Mouse (Mus musculus) myocyte (in vitro differentiated cells): Measurements from ENCODE around the gene Golt1a.

ENCODE experiments used
- CEBPB ChIP-seq: IDR thresholded peaks from 2 replicates; pipeline ENCODE4 v1.6.1; 2011; ENCODE audit warnings: mild to moderate bottlenecking, moderate library complexity; ENCODE audit not compliant: poor library complexity, insufficient read depth, severe bottlenecking
- E2F4 ChIP-seq: IDR thresholded peaks from one replicate; pipeline ENCODE4 v1.6.1; 2011; ENCODE audit warnings: mild to moderate bottlenecking, control low read depth, moderate library complexity; ENCODE audit not compliant: insufficient read depth
- MAX ChIP-seq: IDR thresholded peaks from one replicate; pipeline ENCODE4 v1.6.1; 2011; ENCODE audit warnings: low read depth, mild to moderate bottlenecking, control low read depth
- MYOD1 ChIP-seq, 3 experiments: IDR thresholded peaks; one replicate each; pipeline ENCODE4 v1.6.1; 2011; ENCODE audit warnings: control low read depth in 2 of 3, low read depth in 2 of 3, mild to moderate bottlenecking in 2 of 3, moderate library complexity in 1 of 3; ENCODE audit not compliant: insufficient read length in 2 of 3, control insufficient read depth in 1 of 3
- MYOG ChIP-seq, 3 experiments: IDR thresholded peaks; one replicate each; pipeline ENCODE4 v1.6.1; 2011; ENCODE audit warnings: control low read depth in 2 of 3, low read depth in 2 of 3, mild to moderate bottlenecking in 2 of 3; ENCODE audit not compliant: insufficient read length in 2 of 3, control insufficient read depth in 1 of 3, insufficient read depth in 1 of 3
- POLR2A ChIP-seq: IDR thresholded peaks from one replicate; pipeline ENCODE4 v1.6.1; 2011; ENCODE audit warnings: low read depth, mild to moderate bottlenecking, control low read depth, moderate library complexity; ENCODE audit not compliant: insufficient read length
- POLR2AphosphoS2 ChIP-seq: IDR thresholded peaks from one replicate; pipeline ENCODE4 v1.6.1; 2011; ENCODE audit warnings: low read depth, control low read depth; ENCODE audit not compliant: insufficient read length
- REST ChIP-seq: IDR thresholded peaks from one replicate; pipeline ENCODE4 v1.6.1; 2011; ENCODE audit warnings: mild to moderate bottlenecking, control low read depth, moderate library complexity; ENCODE audit not compliant: insufficient read depth, insufficient read length
- TCF12 ChIP-seq: IDR thresholded peaks from one replicate; pipeline ENCODE4 v1.6.1; 2011; ENCODE audit warnings: mild to moderate bottlenecking, control low read depth; ENCODE audit not compliant: poor library complexity, insufficient read depth, severe bottlenecking
- TCF3 ChIP-seq: IDR thresholded peaks from one replicate; pipeline ENCODE4 v1.6.1; 2011; ENCODE audit warnings: low read depth, control low read depth; ENCODE audit not compliant: insufficient read length
- USF1 ChIP-seq: IDR thresholded peaks from one replicate; pipeline ENCODE4 v1.6.1; 2011; ENCODE audit warnings: low read depth, mild to moderate bottlenecking, control low read depth, moderate library complexity

GRCm38 (mm10) chr1:133331142-133331541 is 21.5 kb downstream of the Golt1a start:
- TF ChIP-seq TCF3 (no peak), MYOG (IDR thresholded peaks at IDR 0.05; ENCODE audit: control insufficient read depth in 1 of 3, insufficient read depth in 1 of 3, insufficient read length in 2 of 3, low read depth in 2 of 3) (no peak), POLR2A (no peak), CEBPB (no peak), MYOD1 (IDR thresholded peaks at IDR 0.05; ENCODE audit: control insufficient read depth in 1 of 3, insufficient read length in 2 of 3, low read depth in 2 of 3) (no peak), REST (no peak), MAX (no peak), TCF12 (no peak), E2F4 (no peak), USF1 (no peak), POLR2AphosphoS2 (no peak)
